Mouse (Mus musculus): ENCODE measurements at regions not wholly inside any gene's neighbourhood (a gene's known extent, or its start where the extent isn't known, plus 50 kb on each side); places are given as distances from the start of the nearest gene placed in this dataset.

- TF ChIP-seq GATA1 (IDR thresholded peaks at IDR 0.05; ENCODE audit: borderline replicate concordance, low read length) (no peak), FLI1 (IDR thresholded peaks at IDR 0.05; ENCODE audit: low read length) (no peak)
Observed at GRCm38 (mm10) chr4:21369314-21369713, 316.4 kb downstream of the Prdm13 start.
